8 mouse cellular contexts compared by ENCODE assay signal in the genomic region with DNA sequence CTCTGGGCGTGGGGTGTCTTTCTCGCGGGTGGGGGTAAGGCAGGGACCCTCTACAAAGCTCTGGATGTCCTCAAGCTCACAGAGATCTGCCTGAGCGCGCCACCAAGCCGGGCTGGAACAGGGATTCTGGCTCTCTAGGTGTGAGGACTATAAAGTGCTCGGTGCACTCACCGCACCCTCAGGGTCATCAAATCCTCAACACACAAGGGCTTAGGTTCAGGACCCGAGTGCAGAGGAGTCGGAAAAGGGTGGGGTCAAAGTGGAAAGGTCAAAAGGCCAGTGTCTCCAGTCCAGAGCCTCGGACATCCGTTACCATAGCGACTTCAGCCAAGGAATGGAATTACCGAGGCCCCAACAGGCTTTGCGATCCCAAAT. TPM values are rescaled to one million over a fixed set of nuclear protein-coding genes. Genes with fewer than 3 reads are reported as not detected.
DNase-seq lines count a peak whose midpoint lies in the region; ATAC-seq and TF ChIP-seq lines count a peak whose summit lies in the region.

No protein-coding gene starts in this region.

- ATAC-seq in kidney, embryonic 14.5 days (ENCODE audit: low FRiP score, low TSS enrichment): peak; percentile 46
- peak; percentile 5 for ATAC-seq in common myeloid progenitor, adult 5-6 weeks (replicated peaks; ENCODE audit: low read depth, poor library complexity, severe bottlenecking)
- ATAC-seq in hindbrain, postnatal 0 days: peak; percentile 48
- no peak; the same call in 1 of the 2 replicates for ATAC-seq in midbrain, postnatal 0 days (ENCODE audit: low FRiP score)

- peak overlapping the region; percentile 46; the same call in 1 of the 2 replicates for H3K9ac ChIP-seq in kidney, embryonic 14.5 days (ENCODE audit: low read depth, low read length)
- H3K9ac ChIP-seq in hindbrain, postnatal 0 days (replicated peaks; ENCODE audit: low read length): peak overlapping the region; percentile 52
- H3K9ac ChIP-seq in midbrain, postnatal 0 days (replicated peaks; ENCODE audit: low read length, poor library complexity, severe bottlenecking): peak overlapping the region; percentile 36; the same call in 1 of the 2 replicates

- no peak for TF ChIP-seq CTCF in hindbrain, postnatal 0 days (IDR thresholded peaks at IDR 0.05; ENCODE audit: low read depth)
- no peak for TF ChIP-seq CTCF in midbrain, postnatal 0 days (IDR thresholded peaks at IDR 0.05)

- peak overlapping the region; percentile 89 for H3K4me3 ChIP-seq in kidney, embryonic 14.5 days (ENCODE audit: low read length)
- peak overlapping the region; percentile 74 for H3K4me3 ChIP-seq in hindbrain, postnatal 0 days (ENCODE audit: low read length)
- peak overlapping the region; percentile 70 for H3K4me3 ChIP-seq in midbrain, postnatal 0 days (ENCODE audit: low read depth, low read length)

- 5% methylated on average over 15 of the region's 15 CpGs for WGBS in kidney, embryonic 14.5 days
- 6% methylated on average over 15 of the region's 15 CpGs for WGBS in hindbrain, postnatal 0 days
- WGBS in midbrain, postnatal 0 days: 3% methylated on average over 15 of the region's 15 CpGs

- H3K27me3 ChIP-seq in kidney, embryonic 14.5 days (ENCODE audit: control insufficient read depth, insufficient read depth, low read length): no peaks in the 10 kb centered on the region
- no peaks in the 10 kb centered on the region for H3K27me3 ChIP-seq in hindbrain, postnatal 0 days (ENCODE audit: insufficient read depth, low read length)
- no peaks in the 10 kb centered on the region for H3K27me3 ChIP-seq in midbrain, postnatal 0 days (ENCODE audit: insufficient read depth, low read length)

- H3K36me3 ChIP-seq in kidney, embryonic 14.5 days (ENCODE audit: control insufficient read depth, insufficient read depth, low read length): peaks cover 31% of the 10 kb centered on the region
- H3K36me3 ChIP-seq in hindbrain, postnatal 0 days (ENCODE audit: insufficient read depth, low read length): no peaks in the 10 kb centered on the region; the same call in 1 of the 2 replicates
- no peaks in the 10 kb centered on the region for H3K36me3 ChIP-seq in midbrain, postnatal 0 days (ENCODE audit: insufficient read depth, low read length)

- H3K27ac ChIP-seq in kidney, embryonic 14.5 days (ENCODE audit: low read depth, low read length): no peak overlapping the region
- no peak overlapping the region for H3K27ac ChIP-seq in hindbrain, postnatal 0 days
- peak overlapping the region; percentile 43; the same call in 1 of the 2 replicates for H3K27ac ChIP-seq in midbrain, postnatal 0 days (ENCODE audit: low read depth, low read length)

- H3K4me1 ChIP-seq in kidney, embryonic 14.5 days (ENCODE audit: control insufficient read depth, insufficient read depth, low read length): peaks cover 13% of the 10 kb centered on the region; the same call in 1 of the 2 replicates
- no peaks in the 10 kb centered on the region; the same call in 1 of the 2 replicates for H3K4me1 ChIP-seq in hindbrain, postnatal 0 days (ENCODE audit: insufficient read depth, low read length)
- H3K4me1 ChIP-seq in midbrain, postnatal 0 days (ENCODE audit: insufficient read depth, low read length): no peaks in the 10 kb centered on the region

- H3K9me3 ChIP-seq in kidney, embryonic 14.5 days (ENCODE audit: control insufficient read depth, low read length): no peaks in the 10 kb centered on the region
- no peaks in the 10 kb centered on the region for H3K9me3 ChIP-seq in hindbrain, postnatal 0 days (ENCODE audit: low read length)
- H3K9me3 ChIP-seq in midbrain, postnatal 0 days (ENCODE audit: low read length): no peaks in the 10 kb centered on the region

- no peak for DNase-seq in kidney, adult 8-10 months
- no peak for DNase-seq in hindbrain, postnatal 0 days (ENCODE audit: low spot score)
- no peak for DNase-seq in midbrain, postnatal 0 days (ENCODE audit: low spot score)
- no peak for DNase-seq in urinary bladder, postnatal 10 days (ENCODE audit: low spot score)
- no peak for DNase-seq in cerebellum, postnatal 10 days
- no peak for DNase-seq in thymus, postnatal 4 days

- H3K4me2 ChIP-seq in kidney, embryonic 14.5 days (replicated peaks; ENCODE audit: low read depth, low read length): peak overlapping the region; percentile 76
- peak overlapping the region; percentile 95 for H3K4me2 ChIP-seq in hindbrain, postnatal 0 days (ENCODE audit: low read depth, low read length)
- H3K4me2 ChIP-seq in midbrain, postnatal 0 days (ENCODE audit: low read depth, low read length, poor library complexity, severe bottlenecking): peak overlapping the region; percentile 98

RNA-seq across cellular contexts. Expression of a gene that starts 0.3 kb away (rescaled TPM):
- polyA plus RNA-seq in kidney, embryonic 14.5 days (2014; fragmentation: Nextera tagmentation; extraction: Ambion mirVana): 26.3 and 45.5 TPM in 2 replicates
- 37.5 TPM in 2 replicates for total RNA-seq in common myeloid progenitor, adult 5-6 weeks (2017)
- 9.1 and 9.5 TPM in 2 replicates for total RNA-seq in hindbrain, postnatal 0 days (2014; rRNA removed)
- polyA plus RNA-seq in hindbrain, postnatal 0 days (2015; fragmentation: Nextera tagmentation; extraction: Ambion mirVana): 7.7 and 8.4 TPM in 2 replicates
- 2.2 and 2.6 TPM in 2 replicates for total RNA-seq in midbrain, postnatal 0 days (2014; rRNA removed)
- 2.5 TPM in 2 replicates for polyA plus RNA-seq in midbrain, postnatal 0 days (2015; fragmentation: Nextera tagmentation; extraction: Ambion mirVana)
